Mouse (Mus musculus): ENCODE data around the gene Gm27029. TPM values are rescaled to one million over a fixed set of nuclear protein-coding genes. Genes with fewer than 3 reads are reported as not detected.
"Not testable (repeated sequence)": the region's sequence is repeated elsewhere in the genome, so short reads cannot be mapped to it uniquely, and the experiment has no call there.

The Gm27029 gene
- 3.6 and 4.1 TPM in 2 replicates for polyA plus RNA-seq (2012; rRNA removed)

DNA sequence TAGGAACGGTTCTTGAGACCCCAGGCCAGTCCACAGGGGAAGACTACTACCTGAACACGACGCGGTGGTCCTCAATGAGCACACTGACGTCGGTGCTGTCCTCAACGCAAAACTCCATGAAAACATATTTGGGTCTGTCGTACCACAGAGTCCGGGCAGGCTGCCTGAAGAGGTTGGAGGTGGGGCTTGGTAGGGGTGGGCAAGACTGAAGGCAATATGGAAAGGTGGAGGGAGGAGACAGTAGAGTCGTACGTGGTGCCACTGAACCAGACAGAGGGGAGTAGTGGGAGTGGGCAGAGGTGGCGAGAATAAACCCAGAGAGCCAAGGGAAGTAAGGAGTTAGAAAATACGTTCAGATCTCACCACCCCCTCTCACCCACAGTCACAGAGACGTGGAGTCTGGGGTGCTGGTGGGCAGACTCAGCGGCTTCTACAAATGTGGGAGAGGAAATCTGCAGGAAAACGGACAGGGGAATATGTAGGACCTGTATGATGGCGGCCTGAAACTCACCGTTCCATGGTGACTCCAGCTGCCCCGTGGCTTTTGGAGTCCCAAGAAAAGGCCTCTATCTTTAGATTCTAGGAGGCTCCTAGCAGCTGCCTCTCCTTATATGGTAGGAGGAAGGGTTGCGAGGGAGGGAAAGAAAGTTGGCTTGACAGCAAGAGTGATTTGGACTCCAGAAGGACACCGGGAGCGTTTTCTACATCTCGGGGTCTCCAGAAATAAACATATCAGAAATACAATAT, at the start of gene Gm27029:
TSS of gene Gm27029 (minus strand) at position 692 of the 747 bp plus-strand sequence.
- DNase-seq (ENCODE audit: extremely low spot score in 1 of 2, low spot score in 1 of 2), result peak in 1 of 2 experiments; percentile 33

DNA sequence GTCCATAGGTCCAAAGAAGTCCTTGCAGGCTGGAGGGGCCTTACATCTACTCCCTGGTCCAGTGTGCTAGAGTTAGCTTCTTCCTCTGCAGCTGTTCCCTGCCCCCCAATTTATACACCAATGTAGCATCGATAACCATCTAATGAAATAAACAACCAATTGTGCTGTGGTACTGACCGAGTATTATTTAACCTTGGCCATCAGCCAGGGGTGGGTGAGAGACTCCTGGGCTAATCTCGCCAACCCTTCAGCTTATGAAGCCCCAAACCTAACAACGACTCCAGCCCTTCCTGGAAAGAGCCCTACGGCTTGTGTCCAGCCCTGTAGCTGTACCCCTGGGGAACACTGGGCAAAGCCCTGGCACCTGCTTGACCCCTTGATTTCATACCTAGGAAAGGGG, 49.7 kb upstream of the Gm27029 start:
- no peak for DNase-seq (ENCODE audit: extremely low spot score in 1 of 2, low spot score in 1 of 2)

DNA sequence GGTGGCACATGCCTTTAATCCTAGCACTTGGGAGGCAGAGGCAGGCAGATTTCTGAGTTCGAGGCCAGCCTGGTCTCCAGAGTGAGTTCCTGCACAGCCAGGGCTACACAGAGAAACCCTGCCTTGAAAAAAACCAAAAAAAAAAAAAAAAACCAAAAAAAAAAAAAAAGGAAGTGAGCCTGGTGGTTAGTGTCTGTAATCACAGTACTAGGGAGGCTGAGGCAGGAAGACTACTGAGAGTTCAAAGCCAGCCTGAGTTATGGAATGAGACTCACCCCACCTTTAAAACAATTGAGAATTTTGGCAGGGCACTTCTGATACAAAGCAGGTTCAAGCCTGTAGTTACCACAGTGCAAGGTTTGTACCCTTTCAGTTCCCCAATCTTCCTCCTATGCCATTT, 49.1 kb upstream of the Gm27029 start:
- DNase-seq (ENCODE audit: extremely low spot score in 1 of 2, low spot score in 1 of 2), result not testable (repeated sequence)

- DNase-seq (ENCODE audit: extremely low spot score in 1 of 2, low spot score in 1 of 2), result no peak
These were observed 47.7 kb upstream of the Gm27029 start for GRCm38 (mm10) chr11:101472336-101472735.

DNA sequence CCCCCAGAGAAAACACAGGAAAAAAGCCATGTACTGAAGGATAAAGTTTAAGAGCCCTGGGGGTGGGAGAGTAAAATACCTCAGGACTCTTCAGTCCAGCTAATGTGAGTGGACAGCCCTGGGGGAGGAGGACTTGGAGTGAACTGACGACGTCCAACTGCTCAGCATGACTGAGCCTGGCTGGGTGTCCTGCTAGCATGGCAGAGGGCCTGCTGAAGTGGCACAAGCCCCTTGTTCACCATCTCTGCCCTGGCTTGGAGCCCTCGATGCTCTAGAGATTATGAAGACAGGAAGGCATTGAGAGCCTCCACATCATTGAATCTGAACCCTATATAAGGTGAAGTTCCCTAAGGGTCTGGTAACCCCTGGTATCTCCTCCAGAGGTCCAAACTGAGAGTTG, 47.3 kb upstream of the Gm27029 start:
- no peak for DNase-seq (ENCODE audit: extremely low spot score in 1 of 2, low spot score in 1 of 2)

GRCm38 (mm10) chr11:101470206-101470605, 45.6 kb upstream of the Gm27029 start:
- DNase-seq (ENCODE audit: extremely low spot score in 1 of 2, low spot score in 1 of 2), result no peak

DNA sequence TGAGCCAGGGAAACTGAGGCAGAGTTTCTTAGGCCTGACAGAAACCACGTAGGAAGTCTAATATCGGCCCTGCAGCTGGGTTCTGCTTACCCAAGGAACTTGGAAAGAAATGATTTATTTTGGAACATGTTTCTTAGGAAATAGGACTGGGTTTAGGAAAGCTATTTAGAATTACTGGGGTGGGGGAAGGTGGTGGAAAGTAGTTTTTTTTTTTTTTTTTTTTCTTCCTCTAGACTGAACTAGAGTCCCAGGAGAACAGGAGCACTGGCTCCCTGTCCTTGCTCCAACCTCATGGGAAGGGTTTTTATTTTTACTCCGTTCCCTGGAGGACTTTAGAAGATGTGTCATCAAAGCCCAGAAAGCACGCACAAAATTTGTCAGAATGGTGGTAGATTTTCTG, 44.6 kb upstream of the Gm27029 start:
- DNase-seq (ENCODE audit: extremely low spot score in 1 of 2, low spot score in 1 of 2), result no peak

GRCm38 (mm10) chr11:101468731-101469130, 44.1 kb upstream of the Gm27029 start:
- DNase-seq (ENCODE audit: extremely low spot score in 1 of 2, low spot score in 1 of 2), result no peak

GRCm38 (mm10) chr11:101468263-101468688, 43.7 kb upstream of the Gm27029 start:
- no peak for DNase-seq (ENCODE audit: extremely low spot score in 1 of 2, low spot score in 1 of 2)

DNA sequence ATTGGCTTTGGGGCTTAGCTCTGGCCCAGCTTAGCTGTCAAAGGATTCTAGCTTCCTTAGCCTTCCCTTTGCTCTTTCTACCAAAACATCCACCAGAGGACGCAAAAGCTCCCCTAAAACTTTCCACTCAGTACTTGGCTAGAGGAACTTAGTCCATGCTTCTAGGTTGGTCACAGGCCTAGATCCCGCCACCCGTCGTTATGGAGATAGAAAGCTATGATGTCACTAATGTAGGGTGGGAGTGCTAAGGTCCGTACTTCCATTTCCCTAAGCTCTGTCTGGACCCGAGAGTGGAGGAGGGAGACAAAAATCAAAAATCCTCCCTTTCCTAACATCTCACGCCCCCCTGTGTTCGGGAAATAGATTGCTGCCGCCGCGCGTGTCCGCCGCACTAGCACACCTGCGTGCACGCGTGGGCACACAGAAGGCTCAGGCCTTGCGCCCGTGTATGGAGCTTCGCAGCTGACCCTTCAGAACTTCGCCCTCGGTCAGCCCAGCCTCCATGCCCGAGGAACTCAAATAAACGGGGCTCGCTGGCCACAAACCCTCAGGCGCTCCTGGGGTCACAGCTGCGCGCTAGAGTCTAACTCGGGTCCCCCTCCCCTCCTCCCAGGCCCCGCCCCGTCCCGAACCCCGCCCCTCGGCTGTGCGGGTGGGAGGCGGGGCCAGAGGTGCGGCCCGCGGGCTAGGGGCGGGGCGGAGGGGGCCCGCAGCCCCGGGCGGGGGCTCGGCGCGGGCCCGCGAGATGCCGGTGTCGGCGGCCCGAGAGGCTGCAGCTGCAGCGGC, 43.1 kb upstream of the Gm27029 start:
- peak; percentile 41 to 81 for DNase-seq (ENCODE audit: extremely low spot score in 1 of 2, low spot score in 1 of 2)

GRCm38 (mm10) chr11:101466552-101466950, 42.0 kb upstream of the Gm27029 start:
- DNase-seq (ENCODE audit: extremely low spot score in 1 of 2, low spot score in 1 of 2), result not testable (repeated sequence)

DNA sequence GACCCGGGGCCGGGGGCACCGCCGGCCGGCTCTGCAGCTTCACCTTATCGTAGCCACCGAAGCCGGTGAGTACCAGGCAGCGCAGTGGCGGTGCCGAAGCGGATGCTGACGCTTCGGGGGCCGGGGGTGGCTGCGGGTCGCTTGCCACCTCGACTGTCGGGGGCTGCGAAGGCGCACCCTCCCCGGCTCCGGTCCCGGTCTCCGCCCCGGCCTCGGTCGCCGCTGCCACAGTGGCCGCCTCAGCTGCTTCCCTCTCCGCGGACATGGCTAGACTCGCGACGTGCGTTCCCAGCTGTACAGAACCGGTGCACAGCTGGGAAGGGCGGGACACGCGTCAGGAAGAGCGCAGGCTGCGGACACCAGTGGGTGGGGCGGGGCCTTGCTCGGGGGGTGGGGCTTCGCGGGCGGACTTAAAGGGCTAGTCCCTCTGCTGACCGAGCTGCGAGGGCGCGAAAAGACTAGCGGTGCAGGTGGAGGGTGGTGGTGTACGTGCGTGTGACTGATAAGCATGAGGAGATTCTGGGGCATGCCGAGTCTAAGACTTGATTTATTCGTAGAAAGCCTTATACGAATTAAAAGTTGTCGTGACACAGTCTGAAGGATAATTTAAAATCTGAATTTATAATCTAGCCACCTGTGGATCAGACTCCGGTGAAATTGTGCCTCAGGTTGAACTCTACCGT, 41.4 kb upstream of the Gm27029 start, which contains the start of gene Vat1:
TSS of gene Vat1 (minus strand) at position 362 of the 683 bp plus-strand sequence.
- DNase-seq (ENCODE audit: extremely low spot score in 1 of 2, low spot score in 1 of 2), result peak in 1 of 2 experiments; percentile 63

- no peak for DNase-seq (ENCODE audit: extremely low spot score in 1 of 2, low spot score in 1 of 2)
These were observed 40.7 kb upstream of the Gm27029 start for GRCm38 (mm10) chr11:101465101-101465868.

- no peak for DNase-seq (ENCODE audit: extremely low spot score in 1 of 2, low spot score in 1 of 2)
These were observed 39.9 kb upstream of the Gm27029 start, which contains the start of gene Rnd2 for GRCm38 (mm10) chr11:101464211-101465100. Gene Rnd2 (plus strand): TSS chr11:101464999.

DNA sequence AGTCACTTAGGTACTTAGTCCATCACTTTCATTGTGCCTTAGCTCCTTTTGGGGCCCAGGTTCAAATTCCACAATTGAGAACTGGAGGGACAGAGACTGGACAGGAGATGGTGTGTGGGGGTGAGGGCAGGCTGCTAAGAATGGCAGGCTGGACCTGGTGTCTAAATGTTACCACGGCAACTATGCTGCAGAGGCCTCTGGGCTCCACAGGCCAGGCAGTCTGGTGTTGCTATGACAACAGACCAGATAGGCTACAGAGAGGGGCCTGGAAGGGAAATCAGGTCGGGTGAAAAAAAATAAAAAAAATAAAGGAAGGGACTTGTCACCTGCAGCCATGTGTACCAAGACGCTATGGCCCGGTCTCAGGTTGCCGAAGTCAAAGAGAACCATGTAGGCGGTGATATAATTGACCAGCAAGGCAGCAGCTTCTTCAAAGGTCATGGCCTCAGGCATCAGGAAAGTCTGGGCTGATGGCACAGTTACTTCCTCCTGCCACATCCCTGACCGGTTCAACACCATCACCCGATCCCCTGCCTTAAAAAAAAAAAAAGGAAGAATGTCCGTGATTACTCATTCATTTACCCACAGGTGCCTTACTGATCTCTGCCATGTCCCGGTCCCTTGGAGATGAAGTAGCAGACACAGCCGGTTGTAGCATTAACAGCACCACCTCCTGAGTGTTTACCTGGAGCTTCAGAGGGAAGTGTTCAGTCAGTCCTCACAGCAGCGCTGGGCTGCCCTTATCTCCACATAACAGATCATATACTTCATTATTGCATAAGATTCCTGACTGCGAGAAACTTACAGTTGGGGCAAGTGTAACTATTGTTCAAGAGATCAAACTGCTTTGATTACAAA, 38.2 kb upstream of the Gm27029 start:
- no peak for DNase-seq (ENCODE audit: extremely low spot score in 1 of 2, low spot score in 1 of 2)

- DNase-seq (ENCODE audit: extremely low spot score in 1 of 2, low spot score in 1 of 2), result no peak
These were observed 37.5 kb upstream of the Gm27029 start for GRCm38 (mm10) chr11:101462141-101462540.

- DNase-seq (ENCODE audit: extremely low spot score in 1 of 2, low spot score in 1 of 2), result no peak
These were observed 35.7 kb upstream of the Gm27029 start for GRCm38 (mm10) chr11:101460321-101460720.

DNA sequence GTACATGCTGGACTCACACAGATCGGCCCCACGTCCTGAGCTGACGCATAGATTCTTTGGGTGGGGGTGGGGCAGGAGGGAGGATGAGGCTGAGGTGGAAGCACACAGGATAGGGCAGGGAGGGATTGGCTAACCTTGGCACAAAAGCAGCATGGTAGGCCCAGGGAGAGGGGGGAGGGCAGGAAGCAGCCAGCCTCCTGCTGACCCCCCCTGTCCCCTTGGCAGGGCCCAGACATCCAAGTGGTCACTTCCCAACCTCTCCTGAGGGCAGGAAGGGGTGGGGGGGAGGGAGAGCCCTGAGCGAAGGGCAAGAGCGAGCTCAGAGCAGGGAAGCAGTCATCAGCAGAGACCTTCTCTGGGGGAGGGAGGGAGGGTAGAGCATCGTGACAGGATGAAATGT, 35.1 kb upstream of the Gm27029 start:
- DNase-seq (ENCODE audit: extremely low spot score in 1 of 2, low spot score in 1 of 2), result no peak

All from frontal cortex, adult 2 months (tissue).